Mouse (Mus musculus): Measurements from ENCODE around the gene Wdr60. TPM values are rescaled to one million over a fixed set of nuclear protein-coding genes. Genes with fewer than 3 reads are reported as not detected.
A peak's percentile ranks its signal among the peaks of the same experiment; 100 is the strongest.

Gene Wdr60
- polyA plus RNA-seq, 1 experiment from 2014 or later: 15.1 TPM

- 0 out of 2 replicates have a peak overlapping the region, but pooled peaks have one; percentile 35 for H3K27ac ChIP-seq
These were observed 60.4 kb downstream of the Wdr60 start for GRCm38 (mm10) chr12:116202176-116202981.

GRCm38 (mm10) chr12:116198791-116199190 lies 64.0 kb downstream of the Wdr60 start:
- Histone ChIP-seq H3K36me3 (replicated peaks) (no peaks in the 10 kb centered on the region), H3K27me3 (ENCODE audit: poor library complexity, severe bottlenecking) (no peaks in the 10 kb centered on the region), H3K4me1 (peaks cover 9% of the 10 kb centered on the region), H3K9me3 (no peaks in the 10 kb centered on the region), H3K27ac (no peak overlapping the region), H3K4me3 (no peak overlapping the region)
- DNase-seq (ENCODE audit: extremely low spot score, low spot score): no peak
- 82% methylated on average over 6 of the region's 6 CpGs for WGBS

More at GRCm38 (mm10) chr12:116202176-116202981, 60.4 kb downstream of the Wdr60 start:
- Histone ChIP-seq H3K4me3 (no peak overlapping the region), H3K4me1 (peaks cover 5% of the 10 kb centered on the region), H3K9me3 (no peaks in the 10 kb centered on the region), H3K36me3 (replicated peaks) (no peaks in the 10 kb centered on the region), H3K27me3 (ENCODE audit: poor library complexity, severe bottlenecking) (no peaks in the 10 kb centered on the region)
- peak; percentile 63 for DNase-seq (ENCODE audit: extremely low spot score, low spot score)
- WGBS: 34% methylated on average over 9 of the region's 9 CpGs

- Histone ChIP-seq H3K27ac (no peak overlapping the region), H3K4me3 (no peak overlapping the region), H3K27me3 (ENCODE audit: poor library complexity, severe bottlenecking) (no peaks in the 10 kb centered on the region), H3K9me3 (no peaks in the 10 kb centered on the region), H3K36me3 (replicated peaks) (no peaks in the 10 kb centered on the region), H3K4me1 (peaks cover 12% of the 10 kb centered on the region)
- whole genome bisulfite sequencing: 81% methylated on average over 8 of the region's 8 CpGs
- DNase-seq (ENCODE audit: extremely low spot score, low spot score): no peak
These were observed 66.6 kb downstream of the Wdr60 start for GRCm38 (mm10) chr12:116196221-116196620.

- no peak overlapping the region for H3K4me3 ChIP-seq
- H3K27ac ChIP-seq: no peak overlapping the region
- no peak for DNase-seq (ENCODE audit: extremely low spot score, low spot score)
- H3K36me3 ChIP-seq (replicated peaks): no peaks in the 10 kb centered on the region
- H3K9me3 ChIP-seq: no peaks in the 10 kb centered on the region
- peaks cover 12% of the 10 kb centered on the region for H3K4me1 ChIP-seq
- H3K27me3 ChIP-seq (ENCODE audit: poor library complexity, severe bottlenecking): no peaks in the 10 kb centered on the region
These were observed 68.2 kb downstream of the Wdr60 start for GRCm38 (mm10) chr12:116194641-116195040.

GRCm38 (mm10) chr12:116193952-116194351 lies 68.9 kb downstream of the Wdr60 start:
- 50% methylated on average over 6 of the region's 6 CpGs for WGBS
- Histone ChIP-seq H3K4me3 (no peak overlapping the region), H3K4me1 (peaks cover 12% of the 10 kb centered on the region), H3K36me3 (replicated peaks) (no peaks in the 10 kb centered on the region), H3K9me3 (no peaks in the 10 kb centered on the region), H3K27me3 (ENCODE audit: poor library complexity, severe bottlenecking) (no peaks in the 10 kb centered on the region), H3K27ac (no peak overlapping the region)
- DNase-seq (ENCODE audit: extremely low spot score, low spot score): no peak

- WGBS: 84% methylated on average over 6 of the region's 6 CpGs
- H3K27ac ChIP-seq: no peak overlapping the region
- no peaks in the 10 kb centered on the region for H3K36me3 ChIP-seq (replicated peaks)
- DNase-seq (ENCODE audit: extremely low spot score, low spot score): no peak
- no peaks in the 10 kb centered on the region for H3K27me3 ChIP-seq (ENCODE audit: poor library complexity, severe bottlenecking)
- H3K9me3 ChIP-seq: no peaks in the 10 kb centered on the region; the same call in 1 of the 2 replicates
- H3K4me3 ChIP-seq: no peak overlapping the region
- H3K4me1 ChIP-seq: no peaks in the 10 kb centered on the region
These were observed 79.4 kb downstream of the Wdr60 start for GRCm38 (mm10) chr12:116183212-116183935.

GRCm38 (mm10) chr12:116182376-116182775 lies 80.4 kb downstream of the Wdr60 start:
- Histone ChIP-seq H3K27me3 (ENCODE audit: poor library complexity, severe bottlenecking) (no peaks in the 10 kb centered on the region), H3K9me3 (peaks cover 3% of the 10 kb centered on the region; the same call in 1 of the 2 replicates), H3K4me3 (no peak overlapping the region), H3K36me3 (replicated peaks) (no peaks in the 10 kb centered on the region), H3K27ac (no peak overlapping the region), H3K4me1 (no peaks in the 10 kb centered on the region)
- no peak for DNase-seq (ENCODE audit: extremely low spot score, low spot score)

GRCm38 (mm10) chr12:116181436-116182050 lies 81.3 kb downstream of the Wdr60 start:
- no peak overlapping the region for H3K27ac ChIP-seq
- 74% methylated on average over 4 of the region's 4 CpGs for WGBS
- H3K27me3 ChIP-seq (ENCODE audit: poor library complexity, severe bottlenecking): no peaks in the 10 kb centered on the region
- no peak for DNase-seq (ENCODE audit: extremely low spot score, low spot score)
- 0 out of 2 replicates have a peak, but pooled peaks cover 3% of the 10 kb centered on the region for H3K9me3 ChIP-seq
- no peak overlapping the region for H3K4me3 ChIP-seq
- H3K36me3 ChIP-seq (replicated peaks): no peaks in the 10 kb centered on the region
- no peaks in the 10 kb centered on the region for H3K4me1 ChIP-seq

GRCm38 (mm10) chr12:116176930-116177329 lies 85.9 kb downstream of the Wdr60 start:
- 89% methylated on average over 3 of the region's 3 CpGs for WGBS
- no peaks in the 10 kb centered on the region for H3K27me3 ChIP-seq (ENCODE audit: poor library complexity, severe bottlenecking)

GRCm38 (mm10) chr12:116169666-116170065 lies 93.2 kb downstream of the Wdr60 start:
- H3K36me3 ChIP-seq (replicated peaks): no peaks in the 10 kb centered on the region
- WGBS: 92% methylated on average over 5 of the region's 5 CpGs

More at GRCm38 (mm10) chr12:116176930-116177329, 85.9 kb downstream of the Wdr60 start:
- no peaks in the 10 kb centered on the region for H3K36me3 ChIP-seq (replicated peaks)
- 0 out of 2 replicates have a peak, but pooled peaks cover 3% of the 10 kb centered on the region for H3K9me3 ChIP-seq
- H3K4me3 ChIP-seq: no peak overlapping the region
- H3K27ac ChIP-seq: no peak overlapping the region
- DNase-seq (ENCODE audit: extremely low spot score, low spot score): no peak
- no peaks in the 10 kb centered on the region for H3K4me1 ChIP-seq

GRCm38 (mm10) chr12:116165368-116165767 lies 97.5 kb downstream of the Wdr60 start:
- Histone ChIP-seq H3K4me3 (no peak overlapping the region), H3K27ac (no peak overlapping the region), H3K4me1 (0 out of 2 replicates have a peak, but pooled peaks cover 2% of the 10 kb centered on the region), H3K36me3 (replicated peaks) (no peaks in the 10 kb centered on the region), H3K27me3 (ENCODE audit: poor library complexity, severe bottlenecking) (no peaks in the 10 kb centered on the region), H3K9me3 (no peaks in the 10 kb centered on the region)
- DNase-seq (ENCODE audit: extremely low spot score, low spot score): no peak

More at GRCm38 (mm10) chr12:116169666-116170065, 93.2 kb downstream of the Wdr60 start:
- Histone ChIP-seq H3K9me3 (no peaks in the 10 kb centered on the region), H3K4me1 (0 out of 2 replicates have a peak, but pooled peaks cover 2% of the 10 kb centered on the region), H3K27me3 (ENCODE audit: poor library complexity, severe bottlenecking) (no peaks in the 10 kb centered on the region), H3K27ac (no peak overlapping the region), H3K4me3 (no peak overlapping the region)
- DNase-seq (ENCODE audit: extremely low spot score, low spot score): no peak

GRCm38 (mm10) chr12:116159695-116160094 lies 103.1 kb downstream of the Wdr60 start:
- no peaks in the 10 kb centered on the region for H3K9me3 ChIP-seq
- H3K27me3 ChIP-seq (ENCODE audit: poor library complexity, severe bottlenecking): no peaks in the 10 kb centered on the region
- H3K36me3 ChIP-seq (replicated peaks): no peaks in the 10 kb centered on the region
- 88% methylated on average over 2 of the region's 2 CpGs for WGBS
- no peaks in the 10 kb centered on the region for H3K4me1 ChIP-seq
- no peak overlapping the region for H3K4me3 ChIP-seq
- no peak overlapping the region for H3K27ac ChIP-seq
- DNase-seq (ENCODE audit: extremely low spot score, low spot score): no peak

Data from forebrain, embryonic 10.5 days (tissue).